ENCODE assay signal across 22 mouse cellular contexts in the genomic region with DNA sequence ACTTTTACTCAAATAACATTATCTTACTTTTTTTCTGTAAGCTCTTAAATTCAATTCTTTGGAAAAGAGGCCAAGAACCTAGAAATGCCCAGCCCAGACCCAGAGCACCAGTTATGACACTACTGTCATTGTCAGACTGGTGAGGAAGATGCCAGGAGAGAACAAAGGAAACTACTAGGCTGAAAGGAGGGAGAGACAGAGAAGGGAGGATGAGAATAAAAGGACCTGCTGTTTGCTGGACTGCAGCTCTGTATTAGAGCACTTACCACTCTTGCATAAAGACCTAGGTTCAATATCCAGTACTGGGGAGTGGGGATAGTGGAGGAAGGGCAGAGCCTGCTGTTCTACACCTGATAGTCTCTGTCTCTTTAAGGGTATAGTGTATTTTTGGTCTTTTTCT. TPM values are rescaled to one million over a fixed set of nuclear protein-coding genes. Genes with fewer than 3 reads are reported as not detected.
DNase-seq lines count a peak whose midpoint lies in the region; ATAC-seq and TF ChIP-seq lines count a peak whose summit lies in the region.
"Had no signal": no experiment of that assay in that cellular context is flagged by ENCODE, and none has a peak within 500 bp of the region (broad histone marks: within the 10 kb centered on the region; RNA-seq: fewer than 3 reads in every experiment).

No protein-coding gene starts in this region.

- intact Hi-C loops in left cerebral cortex, postnatal 10 days (cut with DNase I), result no loop called here

- no peak for TF ChIP-seq CTCF in forebrain, postnatal 0 days (IDR thresholded peaks at IDR 0.05; ENCODE audit: low read depth)

- H3K4me2 ChIP-seq in forebrain, postnatal 0 days (ENCODE audit: low read depth), result peak overlapping the region; percentile 87
- H3K4me2 ChIP-seq in forebrain, embryonic 12.5 days, result no peak overlapping the region
- H3K4me2 ChIP-seq in neural tube, embryonic 12.5 days (replicated peaks), result 0 out of 2 replicates have a peak overlapping the region, but pooled peaks have one; percentile 79
- peak overlapping the region; percentile 66 for H3K4me2 ChIP-seq in midbrain, embryonic 15.5 days

- H3K27ac ChIP-seq in forebrain, postnatal 0 days (ENCODE audit: low read depth, low read length), result no peak overlapping the region
- no peak overlapping the region for H3K27ac ChIP-seq in forebrain, embryonic 12.5 days
- H3K27ac ChIP-seq in neural tube, embryonic 12.5 days, result no peak overlapping the region
- H3K27ac ChIP-seq in midbrain, embryonic 15.5 days, result 0 out of 2 replicates have a peak overlapping the region, but pooled peaks have one; percentile 1
- H3K27ac ChIP-seq: embryonic facial prominence, embryonic 13.5 days; heart, embryonic 15.5 days; macrophage had no signal

- no peaks in the 10 kb centered on the region for H3K9me3 ChIP-seq in forebrain, postnatal 0 days (ENCODE audit: low read length)
- no peaks in the 10 kb centered on the region for H3K9me3 ChIP-seq in forebrain, embryonic 12.5 days
- no peaks in the 10 kb centered on the region for H3K9me3 ChIP-seq in neural tube, embryonic 12.5 days
- no peaks in the 10 kb centered on the region for H3K9me3 ChIP-seq in midbrain, embryonic 15.5 days
- H3K9me3 ChIP-seq: embryonic facial prominence, embryonic 13.5 days; heart, embryonic 15.5 days; limb, embryonic 10.5 days had no signal

- ATAC-seq in forebrain, postnatal 0 days, result no peak
- ATAC-seq in forebrain, embryonic 12.5 days (ENCODE audit: low FRiP score), result no peak
- no peak for ATAC-seq in neural tube, embryonic 12.5 days (ENCODE audit: low FRiP score, low read depth)
- ATAC-seq in midbrain, embryonic 15.5 days (replicated peaks), result no peak

- no peak overlapping the region for H3K9ac ChIP-seq in forebrain, postnatal 0 days
- no peak overlapping the region for H3K9ac ChIP-seq in forebrain, embryonic 12.5 days
- H3K9ac ChIP-seq in neural tube, embryonic 12.5 days, result no peak overlapping the region
- no peak overlapping the region for H3K9ac ChIP-seq in midbrain, embryonic 15.5 days
- H3K9ac ChIP-seq: lung, embryonic 14.5 days had no signal

- H3K4me1 ChIP-seq in forebrain, postnatal 0 days (ENCODE audit: insufficient read depth), result peaks cover 8% of the 10 kb centered on the region
- H3K4me1 ChIP-seq in forebrain, embryonic 12.5 days, result peaks cover 13% of the 10 kb centered on the region
- H3K4me1 ChIP-seq in neural tube, embryonic 12.5 days, result peaks cover 10% of the 10 kb centered on the region
- peaks cover 24% of the 10 kb centered on the region for H3K4me1 ChIP-seq in midbrain, embryonic 15.5 days

- DNase-seq in forebrain, postnatal 0 days, result no peak
- DNase-seq in neural tube, embryonic 10.5 days (ENCODE audit: extremely low spot score, low spot score), result no peak
- DNase-seq in gastrocnemius, postnatal 25 days, result no peak
- no peak for DNase-seq in kidney, postnatal 10 days
- DNase-seq in left cerebral cortex, postnatal 10 days (ENCODE audit: extremely low spot score in 1 of 2, low spot score in 2 of 2), result no peak
- DNase-seq: cerebellum, adult 9-11 months; gastrocnemius, adult 2 months; heart, adult 2 months; kidney, adult 2 months; kidney, postnatal 4 days; layer of hippocampus, postnatal 36 days; lung, embryonic 14.5 days; thymus, adult 2 months had no signal

- H3K4me3 ChIP-seq in forebrain, postnatal 0 days (ENCODE audit: low read depth, low read length), result 0 out of 2 replicates have a peak overlapping the region, but pooled peaks have one; percentile 94
- H3K4me3 ChIP-seq in forebrain, embryonic 12.5 days (replicated peaks), result no peak overlapping the region
- no peak overlapping the region for H3K4me3 ChIP-seq in neural tube, embryonic 12.5 days
- peak overlapping the region; percentile 83 for H3K4me3 ChIP-seq in midbrain, embryonic 15.5 days

- H3K36me3 ChIP-seq in forebrain, postnatal 0 days (ENCODE audit: insufficient read depth), result peaks cover 7% of the 10 kb centered on the region
- peaks cover 11% of the 10 kb centered on the region for H3K36me3 ChIP-seq in forebrain, embryonic 12.5 days (replicated peaks)
- peaks cover 9% of the 10 kb centered on the region for H3K36me3 ChIP-seq in neural tube, embryonic 12.5 days
- H3K36me3 ChIP-seq in midbrain, embryonic 15.5 days (replicated peaks), result peaks cover 4% of the 10 kb centered on the region; the same call in 1 of the 2 replicates

- no peaks in the 10 kb centered on the region for H3K27me3 ChIP-seq in forebrain, postnatal 0 days (ENCODE audit: insufficient read depth, low read length)
- H3K27me3 ChIP-seq in forebrain, embryonic 12.5 days, result no peaks in the 10 kb centered on the region
- no peaks in the 10 kb centered on the region for H3K27me3 ChIP-seq in neural tube, embryonic 12.5 days (replicated peaks)
- H3K27me3 ChIP-seq in midbrain, embryonic 15.5 days (replicated peaks), result no peaks in the 10 kb centered on the region
- H3K27me3 ChIP-seq: embryonic facial prominence, embryonic 13.5 days; heart, embryonic 15.5 days; Patski had no signal

RNA-seq across cellular contexts. Expression of a gene that starts 0.9 kb away (rescaled TPM):
- 17.7 and 18.5 TPM in 2 replicates for total RNA-seq in forebrain, postnatal 0 days (2014; rRNA removed)
- 1.5 and 2.0 TPM in 2 replicates for polyA plus RNA-seq in forebrain, postnatal 0 days (2015; fragmentation: Nextera tagmentation; extraction: Ambion mirVana)
- polyA plus RNA-seq in forebrain, embryonic 12.5 days (2016; fragmentation: Nextera tagmentation; extraction: Ambion mirVana), result 6.0 and 6.2 TPM in 2 replicates
- 6.1 and 6.7 TPM in 2 replicates for polyA plus RNA-seq in neural tube, embryonic 12.5 days (2016; fragmentation: Nextera tagmentation; extraction: Ambion mirVana)
- 8.6 and 9.4 TPM in 2 replicates for polyA plus RNA-seq in midbrain, embryonic 15.5 days (2015; fragmentation: Nextera tagmentation; extraction: Ambion mirVana)
- total RNA-seq in gastrocnemius, postnatal 25 days (2021), result 1 to 10 TPM; 2.4 TPM
- total RNA-seq in left cerebral cortex, postnatal 10 days (2021), result 1 to 10 TPM; 7.5 to 7.7 TPM

RNA-seq across cellular contexts. Expression of a gene that starts 17.6 kb away (rescaled TPM):
- 7.0 and 8.3 TPM in 2 replicates for total RNA-seq in forebrain, postnatal 0 days (2014; rRNA removed)
- polyA plus RNA-seq in forebrain, postnatal 0 days (2015; fragmentation: Nextera tagmentation; extraction: Ambion mirVana), result 2.8 and 3.5 TPM in 2 replicates
- 13.8 and 15.8 TPM in 2 replicates for polyA plus RNA-seq in forebrain, embryonic 12.5 days (2016; fragmentation: Nextera tagmentation; extraction: Ambion mirVana)
- polyA plus RNA-seq in neural tube, embryonic 12.5 days (2016; fragmentation: Nextera tagmentation; extraction: Ambion mirVana), result 12.0 and 12.5 TPM in 2 replicates
- 11.8 and 12.8 TPM in 2 replicates for polyA plus RNA-seq in midbrain, embryonic 15.5 days (2015; fragmentation: Nextera tagmentation; extraction: Ambion mirVana)
- 1 to 10 TPM; 2.7 to 3.4 TPM for total RNA-seq in gastrocnemius, postnatal 25 days (2021)
- total RNA-seq in left cerebral cortex, postnatal 10 days (2021), result 10 to 100 TPM; 11.2 to 12.3 TPM

RNA-seq across cellular contexts. Expression of a gene that starts 42.1 kb away (rescaled TPM):
- 1,758 and 2,185 TPM in 2 replicates for total RNA-seq in forebrain, postnatal 0 days (2014; rRNA removed)
- polyA plus RNA-seq in forebrain, postnatal 0 days (2015; fragmentation: Nextera tagmentation; extraction: Ambion mirVana), result 679 and 877 TPM in 2 replicates
- polyA plus RNA-seq in forebrain, embryonic 12.5 days (2016; fragmentation: Nextera tagmentation; extraction: Ambion mirVana), result 585 and 638 TPM in 2 replicates
- 583 and 619 TPM in 2 replicates for polyA plus RNA-seq in neural tube, embryonic 12.5 days (2016; fragmentation: Nextera tagmentation; extraction: Ambion mirVana)
- 567 and 593 TPM in 2 replicates for polyA plus RNA-seq in midbrain, embryonic 15.5 days (2015; fragmentation: Nextera tagmentation; extraction: Ambion mirVana)
- total RNA-seq in gastrocnemius, postnatal 25 days (2021), result 100 to 1,000 TPM; 498 to 510 TPM
- total RNA-seq in left cerebral cortex, postnatal 10 days (2021), result 100 to 1,000 TPM; 507 to 513 TPM

RNA-seq across cellular contexts. Expression of a gene that starts 45.5 kb away (rescaled TPM):
- total RNA-seq in forebrain, postnatal 0 days (2014; rRNA removed), result 34.9 and 43.2 TPM in 2 replicates
- 15.4 and 18.5 TPM in 2 replicates for polyA plus RNA-seq in forebrain, postnatal 0 days (2015; fragmentation: Nextera tagmentation; extraction: Ambion mirVana)
- 32.4 and 34.5 TPM in 2 replicates for polyA plus RNA-seq in forebrain, embryonic 12.5 days (2016; fragmentation: Nextera tagmentation; extraction: Ambion mirVana)
- 27.4 and 32.4 TPM in 2 replicates for polyA plus RNA-seq in neural tube, embryonic 12.5 days (2016; fragmentation: Nextera tagmentation; extraction: Ambion mirVana)
- 28.3 and 30.8 TPM in 2 replicates for polyA plus RNA-seq in midbrain, embryonic 15.5 days (2015; fragmentation: Nextera tagmentation; extraction: Ambion mirVana)
- 10 to 100 TPM in 1 of 2 experiments, 1 to 10 TPM in 1; 8.9 to 10.3 TPM for total RNA-seq in gastrocnemius, postnatal 25 days (2021)
- total RNA-seq in left cerebral cortex, postnatal 10 days (2021), result 10 to 100 TPM; 14.5 to 16.7 TPM

RNA-seq across cellular contexts. Expression of a gene that starts 47.2 kb away (rescaled TPM):
- 1.7 and 1.8 TPM in 2 replicates for total RNA-seq in forebrain, postnatal 0 days (2014; rRNA removed)
- 0.36 and 0.75 TPM in 2 replicates for polyA plus RNA-seq in forebrain, postnatal 0 days (2015; fragmentation: Nextera tagmentation; extraction: Ambion mirVana)
- 0.81 and 0.83 TPM in 2 replicates for polyA plus RNA-seq in forebrain, embryonic 12.5 days (2016; fragmentation: Nextera tagmentation; extraction: Ambion mirVana)
- 0.37 and 0.62 TPM in 2 replicates for polyA plus RNA-seq in neural tube, embryonic 12.5 days (2016; fragmentation: Nextera tagmentation; extraction: Ambion mirVana)
- 0.90 and 0.93 TPM in 2 replicates for polyA plus RNA-seq in midbrain, embryonic 15.5 days (2015; fragmentation: Nextera tagmentation; extraction: Ambion mirVana)
- under 1 TPM; 0.21 to 0.33 TPM for total RNA-seq in gastrocnemius, postnatal 25 days (2021)
- total RNA-seq in left cerebral cortex, postnatal 10 days (2021), result 1 to 10 TPM; 1.3 to 1.6 TPM
- polyA plus RNA-seq: activated CD4-positive, CD25-positive, alpha-beta regulatory T cell, adult 4 months; macrophage had no signal

Comparison
In these comparisons a context has a peak if more than half of its experiments do, and no peak if none do; other contexts are left out.
1. H3K4me3 ChIP-seq: peak in forebrain, postnatal 0 days (single experiment) and midbrain, embryonic 15.5 days (single experiment); none in forebrain, embryonic 12.5 days (single experiment) and neural tube, embryonic 12.5 days (single experiment).